Mouse (Mus musculus) frontal cortex, postnatal 14 days (tissue): ENCODE results near the gene Ap1b1.

Experiments
- DNase-seq, 2 experiments: peaks; one replicate each; pipeline ENCODE4 v3.0.0; 2022; ENCODE audit warnings: low spot score in 2 of 2

The Ap1b1 gene

DNA sequence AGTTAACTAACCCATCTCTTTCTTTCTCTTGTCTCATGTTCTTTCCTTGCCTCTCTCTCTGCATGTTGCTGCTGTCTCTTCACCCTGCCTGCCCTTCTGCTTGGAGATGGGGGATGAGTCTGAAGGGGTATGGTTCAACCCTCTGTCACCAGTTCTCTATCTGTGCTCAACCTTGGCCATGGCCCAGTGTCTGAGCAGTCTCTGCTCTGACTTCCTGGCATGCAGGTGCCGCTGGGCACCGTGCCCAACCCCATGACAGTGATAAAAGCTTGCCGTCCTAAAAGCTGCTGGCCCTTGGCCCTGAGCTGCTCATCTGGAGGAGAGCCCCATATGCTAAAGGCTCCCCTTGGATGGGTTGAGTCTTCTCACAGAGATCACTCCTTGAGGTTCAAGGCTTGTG lies 46.5 kb downstream of the Ap1b1 start:
- DNase-seq, result no peak

DNA sequence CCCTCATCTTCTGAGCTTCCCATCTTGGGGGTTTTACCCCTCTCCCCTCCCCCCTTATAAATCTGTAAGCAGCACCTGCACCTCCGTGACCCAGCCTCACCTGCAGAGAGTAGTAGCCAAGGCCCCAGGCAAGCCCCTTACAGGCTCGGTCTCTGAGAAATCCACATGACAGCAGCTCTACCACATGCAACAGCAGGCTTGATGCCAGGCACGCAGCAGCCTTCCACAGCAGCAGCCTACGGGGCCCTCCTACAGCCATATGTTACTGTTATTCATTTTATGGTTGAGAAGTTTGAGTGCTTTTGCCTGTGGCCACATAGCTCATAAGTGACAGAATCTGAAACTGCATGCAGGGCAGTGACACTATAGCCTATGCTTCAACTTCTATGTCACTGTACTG lies 48.8 kb downstream of the Ap1b1 start:
- peak; percentile 56 to 62 for DNase-seq

DNA sequence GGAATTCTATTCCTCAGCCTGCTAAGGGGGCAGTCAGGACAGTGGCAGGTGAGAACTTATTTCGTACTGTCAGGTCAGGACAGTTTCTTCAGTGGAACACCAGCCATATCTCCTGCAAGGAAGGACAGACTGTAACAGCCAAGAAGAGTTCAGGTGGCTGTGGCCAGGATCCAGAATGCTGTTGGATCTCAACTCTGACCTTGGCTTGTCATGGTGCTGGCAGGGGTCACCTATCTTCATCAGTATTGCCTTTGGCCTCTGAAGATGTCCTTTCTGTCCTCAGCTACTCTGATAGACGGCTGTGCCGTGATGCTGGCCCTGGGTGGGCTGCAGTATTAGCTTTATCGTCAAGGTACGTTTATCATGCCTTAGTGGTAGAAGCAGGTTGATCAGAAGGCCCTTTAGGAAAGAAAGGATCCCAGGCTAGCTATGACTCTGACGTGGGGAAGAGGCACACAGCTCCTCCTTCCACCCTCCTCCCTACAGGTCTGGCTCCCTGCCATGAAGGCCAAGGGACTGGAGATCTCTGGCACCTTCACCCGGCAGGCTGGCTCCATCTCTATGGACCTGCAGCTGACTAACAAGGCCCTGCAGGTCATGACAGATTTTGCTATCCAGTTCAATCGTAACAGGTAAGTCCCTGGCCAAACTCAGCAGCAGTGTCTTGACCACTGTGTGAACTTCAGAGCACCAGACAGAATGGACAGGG lies 50.7 kb downstream of the Ap1b1 start:
- no peak for DNase-seq

DNA sequence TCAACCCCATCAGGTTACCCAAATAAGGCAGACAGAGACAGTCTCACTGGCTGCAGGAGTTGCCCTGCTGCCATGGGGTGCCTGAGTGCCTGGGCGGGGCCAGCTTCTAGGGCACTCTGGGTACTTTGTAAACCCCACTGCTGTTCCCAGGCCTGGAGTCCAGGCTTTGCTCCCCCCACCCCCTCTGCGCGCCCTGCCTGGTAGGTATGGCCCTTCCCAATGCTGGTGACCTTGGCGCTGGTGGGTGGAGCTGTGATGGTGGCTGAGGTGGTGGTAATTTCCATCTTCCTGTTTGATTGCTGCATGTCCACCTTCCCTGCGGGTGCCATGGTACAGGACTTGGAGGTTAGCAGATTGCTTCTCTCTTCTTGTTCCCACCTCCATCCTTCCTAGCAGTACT lies 54.0 kb downstream of the Ap1b1 start:
- no peak for DNase-seq

DNA sequence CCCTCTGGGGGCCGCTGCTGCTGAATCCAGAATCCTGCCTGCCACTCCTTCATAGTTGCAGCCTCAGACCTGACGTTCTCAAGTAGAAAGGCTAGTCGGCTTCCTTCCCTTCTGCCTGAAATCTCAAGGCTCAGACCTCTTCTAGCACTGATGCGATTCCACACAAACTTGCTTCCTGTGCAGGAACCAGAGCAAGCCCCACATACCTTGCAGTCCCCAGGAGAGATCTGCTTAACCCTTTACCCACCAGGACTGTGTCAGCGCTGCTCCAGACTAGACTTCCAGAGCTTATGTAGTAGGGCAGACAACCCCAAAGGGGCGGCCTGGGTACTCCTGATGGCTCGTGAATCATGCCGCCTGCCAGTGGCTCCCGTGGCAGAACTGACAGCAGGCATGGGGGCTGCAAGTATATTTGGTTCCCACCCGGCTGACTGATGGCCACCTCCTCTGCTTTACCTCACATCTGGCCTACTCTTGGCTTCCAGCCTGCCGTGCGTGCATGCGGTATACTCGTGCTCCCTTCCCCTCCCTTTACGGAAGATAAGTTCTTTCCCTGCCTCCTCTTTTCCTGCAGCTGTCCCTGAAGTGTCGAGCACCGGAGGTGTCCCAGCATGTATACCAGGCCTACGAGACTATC lies 54.6 kb downstream of the Ap1b1 start:
- DNase-seq, result peak; percentile 42 to 64

DNA sequence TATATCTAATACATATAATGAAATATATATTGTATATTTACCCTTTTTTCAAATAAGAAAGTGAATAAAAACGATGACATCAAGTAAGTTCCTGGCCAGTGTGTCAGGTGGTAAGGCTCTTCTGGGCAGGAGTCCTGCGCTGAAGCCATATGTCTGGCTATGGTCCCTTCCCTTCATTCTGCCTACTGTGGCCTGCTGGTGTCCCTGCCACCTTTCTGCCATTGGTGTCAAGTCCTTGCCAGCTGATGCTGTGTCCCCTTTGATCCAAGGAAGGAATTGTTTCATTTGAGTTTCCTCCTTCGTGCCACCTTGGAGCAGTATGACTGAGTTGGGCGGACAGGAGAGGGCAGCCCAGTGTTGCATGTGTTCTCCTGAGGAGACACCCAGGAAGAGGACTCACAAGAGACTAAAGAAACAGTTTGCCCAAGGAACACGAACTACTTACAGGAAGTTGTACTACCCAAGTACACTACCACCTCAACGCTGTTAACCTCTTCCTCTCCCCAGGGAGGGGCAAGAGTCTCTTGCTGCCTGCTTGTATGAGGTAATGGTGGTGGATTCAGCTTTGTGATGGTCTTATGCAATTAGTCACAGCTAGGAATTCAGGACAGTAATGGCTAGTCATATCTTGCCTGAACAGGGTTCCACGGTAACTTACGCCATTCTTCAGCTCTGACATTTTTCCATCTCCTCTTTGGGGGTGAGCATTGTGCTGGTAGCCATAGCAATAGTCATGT lies 56.2 kb downstream of the Ap1b1 start:
- DNase-seq, result no peak

DNA sequence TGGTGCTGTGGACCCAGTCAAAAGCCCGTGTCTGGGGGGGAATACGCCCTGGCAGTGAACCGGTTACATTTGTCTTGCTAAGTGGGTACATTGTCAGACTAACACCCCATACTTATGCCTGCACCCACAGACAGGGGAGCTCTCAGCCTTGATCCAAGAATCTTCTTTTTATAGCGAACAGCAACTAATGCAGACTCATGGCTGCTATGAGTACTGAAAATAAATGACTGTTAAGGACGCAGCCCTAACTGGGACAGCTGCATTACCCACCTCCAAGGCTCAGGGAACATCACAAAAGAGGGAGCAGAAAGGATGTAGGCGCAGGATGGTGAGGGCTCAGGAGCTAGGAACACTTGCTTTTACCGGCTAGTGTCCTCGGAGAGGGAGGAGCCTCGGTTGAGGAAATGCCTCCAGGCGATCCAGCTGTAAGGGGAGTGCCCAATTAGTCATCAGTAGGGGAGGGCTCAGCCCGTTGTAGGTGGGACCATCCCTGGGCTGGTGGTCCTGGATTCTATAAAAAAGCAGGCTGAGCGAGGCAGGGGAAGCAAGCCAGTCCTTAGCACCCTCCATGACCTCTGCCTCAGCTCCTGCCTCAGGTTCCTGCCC lies 59.8 kb downstream of the Ap1b1 start:
- DNase-seq, result no peak

DNA sequence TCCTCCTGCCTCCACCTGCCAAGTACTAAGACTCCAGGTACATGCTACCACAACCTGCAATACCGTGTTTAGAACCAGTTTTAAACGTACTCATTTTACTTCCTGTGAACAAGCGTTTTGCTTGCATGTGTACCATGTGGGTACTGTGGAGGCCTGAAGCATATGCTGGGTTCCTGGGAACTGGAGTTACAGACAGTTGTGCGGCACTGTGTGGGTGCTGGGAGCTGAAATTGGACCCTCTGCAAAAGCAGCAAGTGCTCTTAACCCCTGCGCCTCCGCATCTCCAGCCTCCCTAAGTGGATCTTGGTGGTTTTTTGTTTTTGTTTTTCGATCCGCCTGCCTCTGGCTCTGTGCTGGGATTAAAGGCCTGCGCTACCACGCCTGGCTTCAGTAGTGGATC lies 65.0 kb downstream of the Ap1b1 start:
- no peak for DNase-seq

DNA sequence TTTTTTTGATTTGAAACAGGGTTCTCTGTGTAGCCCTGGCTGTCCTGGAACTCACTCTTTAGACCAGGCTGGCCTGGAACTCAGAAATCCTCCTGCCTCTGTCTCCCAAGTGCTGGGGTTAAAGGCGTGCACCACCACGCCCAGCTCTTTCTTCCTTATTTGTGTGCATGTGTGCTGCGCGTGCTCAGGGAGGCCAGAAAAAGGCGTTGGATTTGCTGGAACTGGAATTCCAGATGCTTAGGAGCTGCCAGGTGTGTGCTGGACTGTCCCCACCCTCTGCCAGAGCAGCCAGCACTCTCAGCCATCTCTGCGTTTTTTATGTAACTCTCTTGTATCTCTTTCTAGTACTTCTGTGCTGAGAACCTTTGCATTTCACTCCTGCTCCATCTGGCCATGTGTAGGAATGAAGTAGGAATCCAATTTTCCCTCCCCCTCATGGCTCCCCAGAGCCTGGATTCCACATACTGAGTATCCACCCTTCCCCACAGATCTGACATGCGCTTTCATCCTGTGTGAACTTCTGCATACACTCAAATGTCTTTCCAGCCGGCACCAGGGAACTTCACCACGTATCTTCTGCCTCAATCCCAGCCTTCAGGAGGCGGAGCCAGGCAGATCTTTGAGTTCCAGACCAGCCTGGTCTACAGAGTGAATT lies 65.7 kb downstream of the Ap1b1 start:
- DNase-seq, result peak; percentile 33 to 49

DNA sequence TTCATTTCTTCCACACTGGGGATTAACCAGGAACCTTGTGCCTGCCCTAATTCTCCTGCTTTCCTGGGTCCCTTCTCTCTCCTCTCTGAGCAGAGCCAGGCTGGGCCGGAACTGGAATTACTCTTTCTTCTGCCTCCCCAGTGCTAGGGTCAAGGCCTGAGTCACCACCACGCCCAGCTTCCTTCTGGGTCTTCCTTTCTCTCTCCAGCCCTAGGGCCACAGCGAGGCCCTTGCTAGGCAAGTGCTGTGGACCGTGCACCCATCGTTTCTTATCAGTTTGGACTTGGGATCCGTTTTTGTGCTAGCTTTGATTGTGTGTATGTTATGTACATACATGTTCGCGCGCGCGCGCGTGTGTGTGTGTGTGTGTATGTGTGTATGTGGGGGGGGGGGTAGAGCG lies 67.5 kb downstream of the Ap1b1 start:
- no peak for DNase-seq

DNA sequence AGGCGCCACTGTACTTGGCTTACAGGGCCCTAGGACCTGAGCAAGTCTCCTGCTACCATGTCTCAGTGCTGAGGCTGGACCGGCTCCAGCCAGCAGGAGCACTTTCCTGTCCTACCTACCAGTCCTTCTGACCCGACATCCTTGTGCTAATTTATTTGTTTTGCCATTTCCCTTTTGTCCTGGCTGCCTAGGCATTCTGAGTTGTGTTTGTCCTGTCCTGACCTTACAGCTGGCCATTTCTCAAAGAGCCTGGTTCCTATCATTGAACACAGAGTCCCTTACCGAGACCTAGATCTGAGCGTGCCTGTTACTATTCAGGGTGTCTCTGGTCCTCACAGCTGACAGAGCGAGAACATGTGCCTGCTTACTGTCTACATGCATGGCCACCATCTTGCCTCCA lies 68.2 kb downstream of the Ap1b1 start:
- no peak for DNase-seq

DNA sequence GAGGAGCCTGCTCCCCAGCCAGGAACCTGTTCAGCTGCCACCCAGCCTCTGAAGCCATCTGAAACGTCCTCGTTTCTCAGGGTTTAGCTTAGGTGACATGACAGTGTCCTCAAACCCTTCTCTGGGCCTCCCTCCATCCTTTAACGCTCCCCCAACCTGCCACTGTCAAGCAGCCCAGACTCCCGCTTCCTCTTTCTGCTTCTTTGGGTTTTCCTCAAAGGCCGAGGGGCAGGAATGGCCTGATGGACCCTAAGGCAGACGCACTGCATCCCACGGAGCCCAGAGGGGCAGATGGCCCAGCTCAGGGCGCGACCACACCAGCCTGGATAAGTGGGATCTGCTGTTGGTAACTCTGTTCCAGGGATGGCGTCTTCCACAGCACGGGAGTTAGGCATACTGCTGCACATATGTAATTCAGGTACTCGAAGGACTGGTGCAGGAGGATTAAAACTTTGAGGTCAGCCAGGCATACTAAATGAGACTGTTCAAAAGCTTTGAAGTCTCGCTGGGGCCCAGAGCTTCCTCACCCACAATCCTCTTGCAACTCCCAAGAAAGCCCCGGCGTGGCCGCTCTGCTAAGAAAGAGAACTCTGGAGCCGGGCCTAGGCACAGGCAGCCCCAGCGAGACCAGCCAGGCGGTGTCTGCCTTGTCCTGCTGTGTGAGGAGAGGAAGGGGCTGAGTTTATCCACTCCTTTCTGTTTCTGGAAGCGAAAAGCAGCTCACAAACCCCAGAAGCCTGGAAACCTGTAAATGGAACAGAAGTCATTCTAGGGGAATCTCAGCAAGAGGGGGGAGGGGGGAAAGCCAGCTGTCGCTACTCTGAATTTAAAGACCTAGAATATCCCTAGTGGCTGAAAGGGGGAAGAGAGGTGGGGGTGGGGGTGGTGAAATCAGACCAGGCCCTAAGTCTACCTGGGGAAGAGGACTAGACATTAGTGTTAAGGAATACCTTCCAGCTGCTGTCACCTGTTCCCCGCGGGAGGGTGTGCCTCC lies 69.6 kb downstream of the Ap1b1 start:
- DNase-seq, result no peak

DNA sequence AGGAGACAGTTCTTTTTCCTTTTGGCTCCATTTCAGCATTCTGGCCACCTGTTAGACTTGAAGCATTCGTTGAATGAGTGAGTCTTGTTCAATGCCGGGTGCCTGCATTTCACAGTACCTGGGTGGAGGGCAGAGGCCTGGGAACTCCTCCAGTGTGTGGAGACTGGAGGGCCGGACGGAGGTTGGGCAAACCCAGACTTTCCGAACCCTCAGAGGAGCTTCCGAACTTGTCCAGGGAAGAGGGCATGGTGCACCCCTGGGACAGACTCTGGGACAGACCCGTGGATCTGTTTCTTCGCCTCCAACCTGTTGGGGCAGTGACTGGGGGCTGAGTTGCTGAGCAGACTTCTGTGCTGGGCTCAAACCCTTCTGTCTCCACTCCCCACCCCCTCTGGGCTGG lies 70.4 kb downstream of the Ap1b1 start:
- no peak for DNase-seq

DNA sequence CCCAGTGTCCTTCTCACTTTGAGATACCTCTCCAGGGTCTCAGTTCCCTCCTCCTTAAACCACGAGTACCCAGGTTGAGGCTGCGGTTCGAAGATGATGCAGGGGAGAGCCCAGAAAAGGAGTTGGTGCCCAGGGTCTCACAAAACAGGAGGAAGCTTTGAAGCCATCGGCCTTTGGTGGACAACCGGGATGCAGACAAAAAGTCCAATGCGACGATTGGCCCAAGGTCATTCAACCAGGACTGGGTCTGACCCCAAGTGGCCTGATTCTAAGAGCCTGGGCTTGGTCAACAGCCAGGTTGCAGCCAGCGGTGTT lies 70.9 kb downstream of the Ap1b1 start:
- no peak for DNase-seq

DNA sequence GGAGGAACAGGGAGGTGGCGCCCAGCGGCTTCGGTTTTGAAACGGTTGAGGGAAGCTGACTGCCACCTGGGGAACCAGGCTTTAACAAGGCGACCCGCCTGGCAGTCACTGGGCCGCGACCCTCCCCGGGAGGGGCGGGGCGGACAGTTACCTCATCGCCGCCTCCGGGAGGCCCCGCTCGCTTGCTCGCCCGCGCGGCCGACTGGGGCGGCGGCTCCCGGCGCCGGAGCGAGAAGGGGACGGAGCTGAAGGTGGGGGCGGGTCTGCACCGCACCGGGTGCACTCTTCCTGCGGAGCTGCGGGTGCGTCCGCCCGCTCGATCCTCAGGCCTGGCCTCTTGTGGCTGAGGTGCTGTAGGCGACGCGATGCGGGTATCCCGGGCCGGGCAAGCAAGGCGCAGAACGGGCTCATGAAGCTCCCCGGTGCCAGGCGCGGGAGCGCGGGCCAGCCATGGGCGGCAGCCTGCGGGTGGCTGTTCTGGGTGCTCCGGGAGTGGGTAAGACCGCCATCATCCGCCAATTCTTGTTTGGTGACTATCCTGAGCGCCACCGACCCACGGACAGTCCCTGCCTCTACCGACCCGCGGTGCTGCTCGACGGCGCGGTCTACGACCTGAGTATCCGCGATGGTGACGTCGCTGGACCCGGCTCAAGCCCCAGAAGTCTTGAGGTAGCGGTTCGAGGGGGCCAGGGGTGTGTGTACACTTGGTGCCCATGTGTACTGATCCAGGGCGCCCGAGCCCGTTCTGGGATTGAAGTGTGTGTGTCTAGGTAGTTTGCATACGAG lies 71.4 kb downstream of the Ap1b1 start, which contains the start of gene Rasl10a:
TSS of gene Rasl10a (plus strand) at position 273 of the 786 bp plus-strand sequence.
- DNase-seq, result peak in 1 of 2 experiments; percentile 36

DNA sequence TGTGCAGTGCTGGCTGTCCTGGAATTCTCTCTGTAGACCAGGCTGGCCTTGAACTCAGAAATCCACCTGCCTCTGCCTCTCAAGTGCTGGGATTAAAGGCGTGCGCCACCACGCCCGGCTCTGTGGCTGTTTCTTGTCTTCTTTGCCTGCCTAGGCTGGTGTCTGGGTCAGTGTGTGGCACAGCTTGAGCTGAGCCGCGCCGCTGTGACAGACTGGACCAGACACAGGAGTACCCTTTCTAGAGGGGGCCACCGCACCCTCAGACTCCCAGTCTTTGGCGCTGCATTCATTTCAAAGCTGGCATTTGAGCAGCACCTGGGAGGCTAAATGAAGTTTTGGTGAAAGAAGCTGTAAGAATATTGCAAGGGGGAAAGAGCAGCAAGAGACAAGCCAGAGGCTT lies 72.2 kb downstream of the Ap1b1 start:
- no peak for DNase-seq

DNA sequence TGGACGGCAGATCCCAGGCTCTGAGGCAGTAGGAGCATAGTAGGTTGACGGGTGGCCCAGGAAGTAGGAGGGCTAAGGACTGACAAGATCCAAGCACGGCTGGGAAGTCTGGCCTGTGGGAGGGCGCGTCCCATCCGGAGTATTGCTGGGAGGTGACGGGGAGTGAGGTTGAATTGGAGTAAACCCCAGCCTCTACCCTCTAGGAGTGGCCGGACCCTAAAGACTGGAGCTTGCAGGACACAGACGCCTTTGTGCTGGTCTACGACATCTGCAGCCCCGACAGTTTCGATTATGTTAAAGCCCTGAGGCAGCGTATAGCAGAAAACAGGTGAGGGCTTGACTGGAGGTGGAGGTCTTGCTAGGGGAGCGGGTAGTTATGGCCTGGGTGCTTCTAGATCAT lies 72.6 kb downstream of the Ap1b1 start:
- DNase-seq, result no peak

DNA sequence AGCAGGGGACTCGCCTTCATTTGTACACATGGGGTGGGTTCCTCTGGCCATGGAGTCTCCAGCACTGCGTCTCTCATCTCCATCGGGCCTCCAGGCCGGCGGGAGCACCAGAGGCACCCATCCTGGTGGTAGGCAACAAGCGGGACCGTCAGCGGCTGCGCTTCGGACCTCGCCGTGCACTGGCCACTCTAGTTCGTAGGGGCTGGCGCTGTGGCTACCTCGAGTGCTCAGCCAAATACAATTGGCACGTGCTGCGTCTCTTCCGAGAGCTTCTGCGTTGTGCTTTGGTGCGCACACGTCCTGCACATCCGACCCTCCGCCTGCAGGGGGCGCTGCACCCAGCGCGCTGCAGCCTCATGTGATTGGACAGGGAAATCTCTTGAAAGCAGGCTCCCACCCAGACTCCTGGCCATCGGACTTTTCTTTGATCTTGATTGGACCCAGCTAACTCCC lies 73.1 kb downstream of the Ap1b1 start:
- peak; percentile 48 to 56 for DNase-seq

DNA sequence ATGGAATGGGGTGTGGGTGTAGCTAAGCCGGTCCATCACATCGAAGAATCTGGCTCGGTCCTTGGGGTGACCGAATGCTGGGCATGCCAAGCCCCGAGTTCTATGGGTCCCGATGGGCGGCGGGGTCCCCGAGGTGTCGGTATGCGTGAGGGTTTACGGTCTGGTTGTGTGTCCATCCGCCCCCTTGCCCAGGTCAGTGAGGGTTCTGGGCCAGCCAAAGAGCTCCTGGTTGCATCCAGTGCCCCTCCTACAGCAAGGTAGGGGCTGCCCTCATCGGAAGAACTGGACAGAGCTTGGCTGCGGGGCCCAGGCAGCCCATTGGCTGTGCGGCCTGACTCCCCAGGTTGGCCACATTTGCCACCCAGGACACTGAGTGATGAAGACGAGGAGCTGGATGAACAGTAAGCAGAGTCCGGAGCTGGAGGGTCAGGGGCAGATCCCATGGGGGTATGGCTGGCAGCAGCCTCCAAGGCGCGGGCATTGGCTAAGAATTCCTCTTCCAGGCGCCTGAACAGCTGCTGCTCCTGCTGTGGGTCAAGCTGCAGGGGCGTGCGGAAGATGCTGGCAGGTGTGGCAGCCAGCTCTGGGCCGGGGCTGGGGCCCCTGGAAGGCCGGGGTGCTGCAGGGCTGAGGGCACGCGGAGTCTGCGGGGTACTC lies 74.3 kb downstream of the Ap1b1 start:
- DNase-seq, result no peak
